Mouse (Mus musculus) heart, postnatal 0 days (tissue): ENCODE measurements around the gene Mbnl2. TPM values are rescaled to one million over a fixed set of nuclear protein-coding genes. Genes with fewer than 3 reads are reported as not detected.

Source experiments
- ATAC-seq: fragments of 200-750 bp; cut with Nextera tagmentation; 2 replicates; pipeline ENCODE4 v1.8.0; 2017; ENCODE audit warnings: low read depth, moderate number of reproducible peaks, moderate library complexity; ENCODE audit not compliant: insufficient read depth
- DNase-seq: peaks from one replicate; pipeline ENCODE4 v3.0.0-alpha.2; 2016; ENCODE audit warnings: low spot score
- H3K27ac ChIP-seq: fragments of 300-500 bp; sonication (generic); 2 replicates; pipeline ENCODE4 v1.5.1; 2014; ENCODE audit warnings: low read depth, mild to moderate bottlenecking
- H3K27me3 ChIP-seq: fragments of 300-500 bp; sonication (generic); 2 replicates; pipeline ENCODE4 v1.6.1; 2014; ENCODE audit warnings: low read length, mixed read lengths; ENCODE audit not compliant: control insufficient read depth, insufficient read depth
- H3K36me3 ChIP-seq: fragments of 300-500 bp; sonication (generic); replicated peaks from 2 replicates; pipeline ENCODE4 v1.6.1; 2014; ENCODE audit warnings: low read length, mixed read lengths; ENCODE audit not compliant: control insufficient read depth, insufficient read depth
- H3K4me1 ChIP-seq: fragments of 300-500 bp; sonication (generic); 2 replicates; pipeline ENCODE4 v1.6.1; 2014; ENCODE audit warnings: antibody characterized with exemption; ENCODE audit not compliant: control insufficient read depth, insufficient read depth
- H3K4me2 ChIP-seq: fragments of 300-500 bp; sonication (generic); 2 replicates; pipeline ENCODE4 v1.6.1; 2014; ENCODE audit warnings: low read depth, mild to moderate bottlenecking, low read length, moderate library complexity
- H3K4me3 ChIP-seq: fragments of 300-500 bp; sonication (generic); 2 replicates; pipeline ENCODE4 v1.5.1; 2014; ENCODE audit warnings: low read depth, low read length
- H3K9ac ChIP-seq: fragments of 300-500 bp; sonication (generic); replicated peaks from 2 replicates; pipeline ENCODE4 v1.6.1; 2014; ENCODE audit warnings: low read depth, low read length, mixed read lengths
- H3K9me3 ChIP-seq: fragments of 300-500 bp; sonication (generic); replicated peaks from 2 replicates; pipeline ENCODE4 v1.6.1; 2016; ENCODE audit warnings: low read length; ENCODE audit not compliant: control insufficient read depth
- CTCF ChIP-seq: IDR thresholded peaks from 2 replicates; pipeline ENCODE4 v1.5.1; 2016; ENCODE audit warnings: antibody characterized with exemption, control low read depth, low read depth
- EP300 ChIP-seq: IDR thresholded peaks from 2 replicates; pipeline ENCODE4 v1.6.1; 2016; ENCODE audit warnings: antibody characterized with exemption, low read depth
- WGBS: fragments of 180-500 bp; shearing (Covaris S2); extraction: QIAGEN DNeasy Blood & Tissue Kit; methylation state at CpG from one replicate; pipeline ENCODE4 v1.1.7; 2014; 5-methylcytosine and 5-hydroxymethylcytosine counted together
- polyA plus RNA-seq: library from polyadenylated mRNA; unstranded; fragments of >200 nt; fragmentation: Nextera tagmentation; extraction: Ambion mirVana; gene quantifications from 2 replicates; pipeline ENCODE4 v1.2.1, GENCODE M21; 2015
- total RNA-seq: library from RNA; depleted of rRNA; stranded (reverse); fragments of >200 nt; gene quantifications from 2 replicates; pipeline ENCODE4 v1.2.3, GENCODE M21; 2014; ENCODE audit warnings: low replicate concordance

The Mbnl2 gene
- total and polyA plus RNA-seq, 2 experiments from 2014 or later: 137 to 288 TPM

GRCm38 (mm10) chr14:120242711-120243110 lies 32.8 kb upstream of the Mbnl2 start:
- Histone ChIP-seq H3K27ac (no peak overlapping the region), H3K9ac (no peak overlapping the region), H3K4me3 (no peak overlapping the region), H3K36me3 (no peaks in the 10 kb centered on the region), H3K27me3 (no peaks in the 10 kb centered on the region), H3K4me1 (0 out of 2 replicates have a peak, but pooled peaks cover 5% of the 10 kb centered on the region), H3K9me3 (no peaks in the 10 kb centered on the region), H3K4me2 (no peak overlapping the region)
- DNase-seq (no peak), ATAC-seq (no peak)
- TF ChIP-seq EP300 (no peak), CTCF (no peak)
- WGBS: 42% methylated on average over 5 of the region's 5 CpGs

- no peak overlapping the region for H3K9ac ChIP-seq
- no peak for DNase-seq
- no peaks in the 10 kb centered on the region for H3K36me3 ChIP-seq
- 72% methylated on average over 8 of the region's 8 CpGs for WGBS
- no peak overlapping the region for H3K4me2 ChIP-seq
- no peak overlapping the region for H3K27ac ChIP-seq
- H3K27me3 ChIP-seq: no peaks in the 10 kb centered on the region
- TF ChIP-seq EP300 (no peak), CTCF (no peak)
- no peak overlapping the region for H3K4me3 ChIP-seq
- ATAC-seq: no peak
- 0 out of 2 replicates have a peak, but pooled peaks cover 5% of the 10 kb centered on the region for H3K4me1 ChIP-seq
- no peaks in the 10 kb centered on the region for H3K9me3 ChIP-seq
These were observed 30.3 kb upstream of the Mbnl2 start for GRCm38 (mm10) chr14:120245081-120245705.

GRCm38 (mm10) chr14:120253331-120253730 lies 22.1 kb upstream of the Mbnl2 start:
- 79% methylated on average over 7 of the region's 7 CpGs for WGBS
- H3K9me3 ChIP-seq: no peaks in the 10 kb centered on the region
- ATAC-seq: no peak
- no peak overlapping the region for H3K27ac ChIP-seq
- TF ChIP-seq EP300: no peak
- TF ChIP-seq CTCF: no peak
- no peak overlapping the region for H3K9ac ChIP-seq
- DNase-seq: no peak
- no peak overlapping the region for H3K4me3 ChIP-seq
- no peaks in the 10 kb centered on the region for H3K27me3 ChIP-seq
- H3K4me2 ChIP-seq: no peak overlapping the region
- H3K36me3 ChIP-seq: no peaks in the 10 kb centered on the region
- no peaks in the 10 kb centered on the region for H3K4me1 ChIP-seq

DNA sequence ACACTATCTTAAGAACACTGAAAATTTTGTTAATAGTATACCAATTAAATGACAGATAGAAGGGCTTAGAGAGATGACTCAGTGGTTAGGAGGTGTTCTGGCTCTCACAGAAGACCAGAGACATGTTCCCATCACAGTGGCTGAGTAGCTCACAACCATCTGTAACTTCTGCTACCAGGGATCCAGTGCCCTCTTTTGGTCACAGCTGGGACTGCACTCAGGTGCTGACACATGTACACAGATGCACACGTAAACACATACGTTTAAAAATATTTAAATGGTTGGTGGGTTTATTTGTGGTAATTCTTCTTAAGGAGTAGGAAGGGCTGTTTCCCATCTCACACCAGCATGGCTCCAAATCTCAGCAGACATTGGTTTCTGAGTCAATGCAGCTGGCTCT lies 19.3 kb upstream of the Mbnl2 start:
- no peak for TF ChIP-seq CTCF
- TF ChIP-seq EP300: no peak
- ATAC-seq (no peak), DNase-seq (no peak)
- Histone ChIP-seq H3K4me1 (no peaks in the 10 kb centered on the region), H3K4me2 (no peak overlapping the region), H3K9ac (no peak overlapping the region), H3K27ac (no peak overlapping the region), H3K27me3 (no peaks in the 10 kb centered on the region), H3K36me3 (no peaks in the 10 kb centered on the region), H3K4me3 (no peak overlapping the region), H3K9me3 (no peaks in the 10 kb centered on the region)
- 96% methylated on average over 2 of the region's 2 CpGs for WGBS

- H3K27me3 ChIP-seq: no peaks in the 10 kb centered on the region
- WGBS: 75% methylated on average over 15 of the region's 15 CpGs
- no peak overlapping the region for H3K27ac ChIP-seq
- no peak overlapping the region for H3K9ac ChIP-seq
- no peak for ATAC-seq
- H3K4me1 ChIP-seq: no peaks in the 10 kb centered on the region
- TF ChIP-seq EP300: no peak
- TF ChIP-seq CTCF: no peak
- no peak overlapping the region for H3K4me2 ChIP-seq
- no peaks in the 10 kb centered on the region for H3K36me3 ChIP-seq
- no peak for DNase-seq
- H3K9me3 ChIP-seq: no peaks in the 10 kb centered on the region
- no peak overlapping the region for H3K4me3 ChIP-seq
These were observed 18.7 kb upstream of the Mbnl2 start for GRCm38 (mm10) chr14:120256623-120257384.
